Mouse (Mus musculus): Measurements from ENCODE around the gene Tenm4. TPM values are rescaled to one million over a fixed set of nuclear protein-coding genes. Genes with fewer than 3 reads are reported as not detected.

Tenm4 gene
- polyA plus RNA-seq, 1 experiment from 2014 or later: 11.4 TPM

DNA sequence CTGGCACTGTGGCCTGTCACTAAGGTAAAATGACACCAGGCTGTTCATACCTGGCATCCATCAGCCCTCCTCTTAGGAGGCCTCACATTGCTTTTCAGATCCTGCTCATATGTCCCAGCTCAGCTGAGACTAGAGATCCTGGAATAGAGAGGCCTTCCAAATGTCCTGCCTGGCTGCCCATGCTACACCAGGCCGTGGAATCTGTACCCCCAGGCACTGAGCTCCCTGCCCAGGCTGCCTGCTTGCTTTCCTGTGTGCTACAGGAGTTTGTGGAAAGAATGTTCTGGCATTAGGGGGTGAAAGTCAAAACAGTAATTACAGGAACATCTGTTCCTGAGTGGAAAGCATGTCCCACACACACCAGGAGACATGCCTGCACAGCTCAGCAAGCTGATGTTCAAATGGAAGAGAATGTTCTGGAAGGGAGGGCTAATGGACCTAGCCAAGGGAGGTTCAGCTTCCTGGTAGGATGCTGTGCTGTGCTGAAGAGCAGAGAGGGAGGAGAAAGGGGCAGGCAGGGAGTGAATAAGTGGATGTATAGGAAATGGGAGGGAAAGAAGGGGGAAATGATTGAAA lies 313.0 kb downstream of the Tenm4 start:
- Histone ChIP-seq H3K9me3 (replicated peaks; ENCODE audit: control insufficient read depth, low read length) (no peaks in the 10 kb centered on the region), H3K4me2 (no peak overlapping the region), H3K27me3 (ENCODE audit: control insufficient read depth, insufficient read depth, low read length) (no peaks in the 10 kb centered on the region), H3K4me3 (ENCODE audit: low read depth, low read length) (no peak overlapping the region), H3K4me1 (ENCODE audit: control insufficient read depth, insufficient read depth, low read length) (no peaks in the 10 kb centered on the region), H3K36me3 (ENCODE audit: control insufficient read depth, insufficient read depth, low read length) (no peaks in the 10 kb centered on the region), H3K9ac (ENCODE audit: low read depth, low read length) (no peak overlapping the region), H3K27ac (ENCODE audit: low read depth, low read length) (no peak overlapping the region)
- ATAC-seq (replicated peaks; ENCODE audit: insufficient number of reproducible peaks, low FRiP score, low TSS enrichment): no peak
- 89% methylated on average over 1 of the region's 1 CpGs for WGBS (ENCODE audit: insufficient replicate concordance)

DNA sequence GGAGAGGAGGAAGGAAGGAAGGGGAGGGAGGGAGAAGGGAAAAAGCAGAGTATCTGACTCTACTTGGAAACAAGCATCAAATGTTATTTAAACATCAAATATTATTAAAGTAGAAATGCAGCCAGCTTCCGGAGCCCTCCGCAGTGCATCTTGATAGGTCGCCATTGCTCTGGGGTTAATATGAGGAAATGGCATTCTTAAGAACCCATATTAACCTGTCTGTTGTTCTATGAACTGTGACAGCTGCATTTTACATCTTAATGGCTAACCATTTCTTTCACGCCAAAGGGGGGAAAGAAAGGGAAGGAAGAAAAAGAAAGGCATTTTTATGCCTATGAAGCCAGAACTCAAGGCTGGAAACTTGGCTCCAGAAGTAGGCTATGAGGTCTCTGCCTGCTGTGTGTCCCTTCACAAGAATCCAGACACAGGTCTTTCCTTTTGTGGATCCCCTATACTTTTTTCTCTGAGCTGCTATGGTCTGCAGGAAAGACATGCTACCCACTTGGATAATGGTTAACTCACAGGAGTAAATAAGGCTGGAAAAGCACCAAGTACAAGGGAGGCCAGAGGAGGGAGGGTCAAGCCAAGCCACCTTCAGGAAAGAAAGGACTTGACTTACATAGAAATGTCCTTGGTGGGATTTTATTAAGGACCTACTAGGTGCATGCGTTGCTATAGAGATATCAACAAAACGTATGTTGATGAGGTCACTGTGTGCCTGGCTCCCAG lies 318.5 kb downstream of the Tenm4 start:
- no peak overlapping the region for H3K4me3 ChIP-seq (ENCODE audit: low read depth, low read length)
- no peak overlapping the region for H3K9ac ChIP-seq (ENCODE audit: low read depth, low read length)
- no peak overlapping the region for H3K27ac ChIP-seq (ENCODE audit: low read depth, low read length)
- H3K36me3 ChIP-seq (ENCODE audit: control insufficient read depth, insufficient read depth, low read length): no peaks in the 10 kb centered on the region
- no peak for ATAC-seq (replicated peaks; ENCODE audit: insufficient number of reproducible peaks, low FRiP score, low TSS enrichment)
- 0 out of 2 replicates have a peak, but pooled peaks cover 2% of the 10 kb centered on the region for H3K27me3 ChIP-seq (ENCODE audit: control insufficient read depth, insufficient read depth, low read length)
- H3K9me3 ChIP-seq (replicated peaks; ENCODE audit: control insufficient read depth, low read length): no peaks in the 10 kb centered on the region
- no peaks in the 10 kb centered on the region for H3K4me1 ChIP-seq (ENCODE audit: control insufficient read depth, insufficient read depth, low read length)
- 84% methylated on average over 6 of the region's 6 CpGs for WGBS (ENCODE audit: insufficient replicate concordance)
- no peak overlapping the region for H3K4me2 ChIP-seq

DNA sequence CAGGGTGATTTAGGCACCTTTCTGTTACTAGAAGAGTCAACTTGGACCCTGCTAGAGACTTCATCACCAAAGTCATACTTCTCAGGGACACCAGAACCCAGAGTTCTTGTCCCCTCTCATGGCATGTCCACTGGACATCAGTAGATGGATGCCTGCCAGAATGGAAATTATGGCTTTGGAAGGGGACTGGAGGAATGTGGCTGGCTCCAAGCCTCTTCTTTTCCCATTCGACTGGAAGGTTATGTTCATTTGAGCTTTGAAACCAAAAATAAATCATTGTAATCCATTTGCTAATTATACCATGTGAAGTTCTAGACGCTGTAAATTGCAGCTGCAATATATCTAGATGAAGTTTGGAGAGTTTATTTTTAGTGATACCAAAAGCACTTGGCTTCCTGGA lies 320.9 kb downstream of the Tenm4 start:
- Histone ChIP-seq H3K36me3 (ENCODE audit: control insufficient read depth, insufficient read depth, low read length) (no peaks in the 10 kb centered on the region), H3K9ac (ENCODE audit: low read depth, low read length) (no peak overlapping the region), H3K27ac (ENCODE audit: low read depth, low read length) (no peak overlapping the region), H3K4me3 (ENCODE audit: low read depth, low read length) (no peak overlapping the region), H3K4me2 (no peak overlapping the region), H3K27me3 (ENCODE audit: control insufficient read depth, insufficient read depth, low read length) (0 out of 2 replicates have a peak, but pooled peaks cover 2% of the 10 kb centered on the region), H3K9me3 (replicated peaks; ENCODE audit: control insufficient read depth, low read length) (no peaks in the 10 kb centered on the region), H3K4me1 (ENCODE audit: control insufficient read depth, insufficient read depth, low read length) (no peaks in the 10 kb centered on the region)
- 66% methylated on average over 2 of the region's 2 CpGs for WGBS (ENCODE audit: insufficient replicate concordance)
- ATAC-seq (replicated peaks; ENCODE audit: insufficient number of reproducible peaks, low FRiP score, low TSS enrichment): no peak

DNA sequence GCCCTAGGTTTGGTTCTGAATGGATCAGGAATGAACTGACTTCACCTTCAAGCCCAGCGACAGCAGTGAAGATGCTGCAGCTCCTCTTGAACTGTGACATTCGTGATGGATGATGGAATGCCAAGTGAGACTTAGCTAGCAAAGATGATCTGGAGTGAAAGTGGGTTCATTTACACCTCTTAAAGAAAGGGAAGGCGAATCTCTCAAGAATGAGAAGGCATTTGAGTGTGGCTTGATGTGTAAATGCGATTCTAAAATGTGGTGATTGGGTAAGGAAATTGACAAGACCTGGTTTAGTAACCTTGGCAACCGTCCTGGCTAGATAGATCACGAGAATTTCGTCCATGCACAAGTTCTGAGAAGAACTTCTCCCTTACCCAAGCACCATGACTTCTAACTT lies 321.6 kb downstream of the Tenm4 start:
- Histone ChIP-seq H3K9ac (ENCODE audit: low read depth, low read length) (no peak overlapping the region), H3K4me3 (ENCODE audit: low read depth, low read length) (no peak overlapping the region), H3K4me1 (ENCODE audit: control insufficient read depth, insufficient read depth, low read length) (no peaks in the 10 kb centered on the region), H3K27me3 (ENCODE audit: control insufficient read depth, insufficient read depth, low read length) (0 out of 2 replicates have a peak, but pooled peaks cover 2% of the 10 kb centered on the region), H3K9me3 (replicated peaks; ENCODE audit: control insufficient read depth, low read length) (no peaks in the 10 kb centered on the region), H3K27ac (ENCODE audit: low read depth, low read length) (no peak overlapping the region), H3K4me2 (no peak overlapping the region), H3K36me3 (ENCODE audit: control insufficient read depth, insufficient read depth, low read length) (no peaks in the 10 kb centered on the region)
- WGBS (ENCODE audit: insufficient replicate concordance): 78% methylated on average over 7 of the region's 7 CpGs
- no peak for ATAC-seq (replicated peaks; ENCODE audit: insufficient number of reproducible peaks, low FRiP score, low TSS enrichment)

DNA sequence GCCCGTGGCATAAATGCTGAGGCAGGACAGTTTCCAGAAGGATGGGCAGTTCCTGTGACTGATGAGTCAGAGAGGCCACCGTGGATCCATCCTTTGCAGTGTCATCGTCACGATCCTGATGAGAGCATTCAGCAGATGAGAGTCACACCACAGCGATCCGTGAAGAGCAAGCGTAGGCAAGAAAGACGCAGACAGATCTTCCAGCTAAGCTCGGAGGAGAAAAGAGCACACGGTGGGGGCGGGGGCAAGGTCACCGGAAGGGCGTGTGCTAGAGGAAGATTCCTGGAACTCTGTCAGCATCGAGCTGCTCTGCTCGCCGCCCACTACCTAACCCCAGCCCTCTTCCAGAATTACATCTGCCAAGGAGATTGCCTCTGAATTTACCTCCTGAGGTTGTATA lies 323.0 kb downstream of the Tenm4 start:
- no peak overlapping the region for H3K9ac ChIP-seq (ENCODE audit: low read depth, low read length)
- H3K4me2 ChIP-seq: no peak overlapping the region
- H3K9me3 ChIP-seq (replicated peaks; ENCODE audit: control insufficient read depth, low read length): no peaks in the 10 kb centered on the region
- 63% methylated on average over 16 of the region's 16 CpGs for WGBS (ENCODE audit: insufficient replicate concordance)
- no peak for ATAC-seq (replicated peaks; ENCODE audit: insufficient number of reproducible peaks, low FRiP score, low TSS enrichment)
- H3K27me3 ChIP-seq (ENCODE audit: control insufficient read depth, insufficient read depth, low read length): 0 out of 2 replicates have a peak, but pooled peaks cover 2% of the 10 kb centered on the region
- H3K27ac ChIP-seq (ENCODE audit: low read depth, low read length): no peak overlapping the region
- H3K4me3 ChIP-seq (ENCODE audit: low read depth, low read length): no peak overlapping the region
- no peaks in the 10 kb centered on the region for H3K4me1 ChIP-seq (ENCODE audit: control insufficient read depth, insufficient read depth, low read length)
- no peaks in the 10 kb centered on the region for H3K36me3 ChIP-seq (ENCODE audit: control insufficient read depth, insufficient read depth, low read length)

DNA sequence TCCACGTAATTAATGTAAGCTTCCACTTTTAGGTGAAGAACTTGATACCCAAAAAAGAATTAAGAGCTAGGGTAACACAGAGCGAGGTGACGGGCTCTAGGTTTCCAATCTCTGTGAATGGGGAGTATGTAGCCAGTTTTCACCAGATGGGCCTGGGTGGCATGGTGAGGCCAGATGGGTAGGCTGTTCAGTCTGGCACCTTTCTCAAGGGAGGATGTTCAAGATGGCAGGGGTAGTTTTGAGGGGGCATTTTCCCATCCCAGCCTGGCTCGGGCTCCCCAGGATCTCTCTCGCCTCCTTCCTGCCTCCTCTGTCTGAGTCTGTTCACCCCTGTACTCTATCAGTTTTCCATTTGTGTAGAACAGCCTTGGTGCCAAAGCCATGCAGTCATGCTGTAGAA lies 329.1 kb downstream of the Tenm4 start:
- H3K36me3 ChIP-seq (ENCODE audit: control insufficient read depth, insufficient read depth, low read length): no peaks in the 10 kb centered on the region
- 86% methylated on average over 5 of the region's 5 CpGs for WGBS (ENCODE audit: insufficient replicate concordance)
- H3K4me2 ChIP-seq: no peak overlapping the region
- ATAC-seq (replicated peaks; ENCODE audit: insufficient number of reproducible peaks, low FRiP score, low TSS enrichment): no peak
- no peak overlapping the region for H3K9ac ChIP-seq (ENCODE audit: low read depth, low read length)
- no peak overlapping the region for H3K4me3 ChIP-seq (ENCODE audit: low read depth, low read length)
- H3K27me3 ChIP-seq (ENCODE audit: control insufficient read depth, insufficient read depth, low read length): 0 out of 2 replicates have a peak, but pooled peaks cover 2% of the 10 kb centered on the region
- H3K9me3 ChIP-seq (replicated peaks; ENCODE audit: control insufficient read depth, low read length): no peaks in the 10 kb centered on the region
- H3K4me1 ChIP-seq (ENCODE audit: control insufficient read depth, insufficient read depth, low read length): no peaks in the 10 kb centered on the region
- no peak overlapping the region for H3K27ac ChIP-seq (ENCODE audit: low read depth, low read length)

DNA sequence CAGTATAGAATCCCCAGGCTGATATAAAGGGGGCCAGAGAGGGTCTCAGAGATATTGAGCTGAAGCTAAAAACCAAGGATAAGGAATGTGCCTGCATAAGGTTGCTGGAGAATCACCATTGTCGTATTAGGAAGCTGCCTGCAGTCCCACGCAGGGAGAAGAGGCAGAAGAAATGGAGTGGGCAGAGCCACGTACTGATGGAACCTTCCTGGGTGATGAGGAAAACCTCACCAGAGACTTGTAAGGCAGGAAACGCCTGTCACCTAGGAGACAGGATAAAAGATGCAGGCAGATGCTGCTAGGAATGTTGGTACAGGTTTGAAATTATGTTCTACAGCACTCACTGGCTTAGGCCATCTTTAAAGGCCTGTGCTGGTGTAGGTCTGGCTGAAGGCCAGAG lies 329.8 kb downstream of the Tenm4 start:
- Histone ChIP-seq H3K27ac (ENCODE audit: low read depth, low read length) (no peak overlapping the region), H3K4me2 (no peak overlapping the region), H3K9ac (ENCODE audit: low read depth, low read length) (no peak overlapping the region), H3K9me3 (replicated peaks; ENCODE audit: control insufficient read depth, low read length) (no peaks in the 10 kb centered on the region), H3K4me3 (ENCODE audit: low read depth, low read length) (no peak overlapping the region), H3K27me3 (ENCODE audit: control insufficient read depth, insufficient read depth, low read length) (0 out of 2 replicates have a peak, but pooled peaks cover 2% of the 10 kb centered on the region), H3K36me3 (ENCODE audit: control insufficient read depth, insufficient read depth, low read length) (no peaks in the 10 kb centered on the region), H3K4me1 (ENCODE audit: control insufficient read depth, insufficient read depth, low read length) (no peaks in the 10 kb centered on the region)
- no peak for ATAC-seq (replicated peaks; ENCODE audit: insufficient number of reproducible peaks, low FRiP score, low TSS enrichment)
- 76% methylated on average over 4 of the region's 4 CpGs for WGBS (ENCODE audit: insufficient replicate concordance)

DNA sequence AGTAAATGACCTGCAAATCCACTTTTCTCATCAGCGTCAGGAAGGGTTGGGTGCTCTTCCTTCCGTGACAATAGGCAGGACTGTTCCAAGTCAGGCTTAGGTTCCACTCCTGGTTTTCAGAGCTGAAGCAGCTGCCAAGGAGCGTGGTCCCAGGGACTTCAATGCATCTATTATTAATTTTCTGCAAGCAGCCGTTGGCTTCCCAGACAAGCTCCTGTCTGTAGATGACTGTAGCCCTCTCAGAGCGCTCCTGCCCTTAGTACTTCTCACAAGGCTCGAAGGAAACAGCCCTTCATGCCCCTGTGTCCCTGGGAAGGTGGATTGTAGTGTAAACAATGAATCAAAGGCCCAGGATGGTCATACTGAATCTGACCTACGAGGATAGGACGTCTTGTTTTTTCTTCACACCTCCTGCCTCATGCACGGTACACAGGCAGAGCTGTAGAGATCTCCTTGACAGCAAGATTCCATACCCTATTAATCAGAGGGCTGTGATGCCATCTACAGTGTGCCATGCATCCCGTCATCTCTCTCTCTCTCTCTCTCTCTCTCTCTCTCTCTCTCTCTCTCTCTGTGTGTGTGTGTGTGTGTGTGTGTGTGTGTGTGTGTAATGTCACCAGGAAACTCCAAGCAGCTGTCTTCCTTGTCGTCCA lies 331.4 kb downstream of the Tenm4 start:
- Histone ChIP-seq H3K4me3 (ENCODE audit: low read depth, low read length) (no peak overlapping the region), H3K4me2 (no peak overlapping the region), H3K27ac (ENCODE audit: low read depth, low read length) (no peak overlapping the region), H3K9me3 (replicated peaks; ENCODE audit: control insufficient read depth, low read length) (no peaks in the 10 kb centered on the region), H3K36me3 (ENCODE audit: control insufficient read depth, insufficient read depth, low read length) (no peaks in the 10 kb centered on the region), H3K27me3 (ENCODE audit: control insufficient read depth, insufficient read depth, low read length) (0 out of 2 replicates have a peak, but pooled peaks cover 2% of the 10 kb centered on the region), H3K9ac (ENCODE audit: low read depth, low read length) (no peak overlapping the region), H3K4me1 (ENCODE audit: control insufficient read depth, insufficient read depth, low read length) (no peaks in the 10 kb centered on the region)
- WGBS (ENCODE audit: insufficient replicate concordance): 54% methylated on average over 11 of the region's 11 CpGs
- no peak for ATAC-seq (replicated peaks; ENCODE audit: insufficient number of reproducible peaks, low FRiP score, low TSS enrichment)

Data from heart, embryonic 11.5 days (tissue).